Mouse (Mus musculus) embryonic facial prominence, embryonic 14.5 days (tissue): Measurements from ENCODE around the gene Tanc1. TPM values are rescaled to one million over a fixed set of nuclear protein-coding genes. Genes with fewer than 3 reads are reported as not detected.

Source experiments
- ATAC-seq: fragments of 200-750 bp; cut with Nextera tagmentation; 2 replicates; pipeline ENCODE4 v1.8.0; 2017; ENCODE audit warnings: low read depth, moderate number of reproducible peaks, moderate TSS enrichment
- DNase-seq: peaks from one replicate; pipeline ENCODE4 v3.0.0-alpha.2; 2015; ENCODE audit warnings: low spot score
- H3K27ac ChIP-seq: fragments of 300-500 bp; sonication (generic); replicated peaks from 2 replicates; pipeline ENCODE4 v1.5.1; 2014; ENCODE audit warnings: low read depth, mild to moderate bottlenecking, low read length, moderate library complexity
- H3K27me3 ChIP-seq: fragments of 300-500 bp; sonication (generic); replicated peaks from 2 replicates; pipeline ENCODE4 v1.6.1; 2014; ENCODE audit warnings: low read length; ENCODE audit not compliant: control insufficient read depth, insufficient read depth
- H3K36me3 ChIP-seq: fragments of 300-500 bp; sonication (generic); 2 replicates; pipeline ENCODE4 v1.6.1; 2014; ENCODE audit warnings: low read length, mixed read lengths; ENCODE audit not compliant: control insufficient read depth, insufficient read depth
- H3K4me1 ChIP-seq: fragments of 300-500 bp; sonication (generic); 2 replicates; pipeline ENCODE4 v1.6.1; 2014; ENCODE audit warnings: antibody characterized with exemption, low read length; ENCODE audit not compliant: control insufficient read depth, insufficient read depth
- H3K4me2 ChIP-seq: fragments of 300-500 bp; sonication (generic); 2 replicates; pipeline ENCODE4 v1.6.1; 2014; ENCODE audit warnings: low read depth, mild to moderate bottlenecking, low read length, moderate library complexity, mixed read lengths
- H3K4me3 ChIP-seq: fragments of 300-500 bp; sonication (generic); 2 replicates; pipeline ENCODE4 v1.5.1; 2014; ENCODE audit warnings: low read depth, mild to moderate bottlenecking, low read length
- H3K9ac ChIP-seq: fragments of 300-500 bp; sonication (generic); 2 replicates; pipeline ENCODE4 v1.6.1; 2014; ENCODE audit warnings: low read depth, mild to moderate bottlenecking, low read length, moderate library complexity, mixed read lengths
- H3K9me3 ChIP-seq: fragments of 300-500 bp; sonication (generic); 2 replicates; pipeline ENCODE4 v1.6.1; 2016; ENCODE audit warnings: low read length; ENCODE audit not compliant: control insufficient read depth
- WGBS: fragments of 180-500 bp; shearing (Covaris S2); extraction: QIAGEN DNeasy Blood & Tissue Kit; methylation state at CpG from one replicate; pipeline ENCODE4 v1.1.7; 2014; 5-methylcytosine and 5-hydroxymethylcytosine counted together
- polyA plus RNA-seq: library from polyadenylated mRNA; unstranded; fragments of >200 nt; fragmentation: Nextera tagmentation; extraction: Ambion mirVana; gene quantifications from 2 replicates; pipeline ENCODE4 v1.2.1, GENCODE M21; 2014

The Tanc1 gene
- polyA plus RNA-seq, 1 experiment from 2014 or later, result 24.8 TPM

GRCm38 (mm10) chr2:59733410-59733809 lies 121.6 kb downstream of the Tanc1 start:
- no peaks in the 10 kb centered on the region for H3K9me3 ChIP-seq
- no peak overlapping the region for H3K4me2 ChIP-seq
- DNase-seq (no peak), ATAC-seq (no peak)
- no peak overlapping the region for H3K4me3 ChIP-seq
- no peaks in the 10 kb centered on the region for H3K27me3 ChIP-seq
- H3K9ac ChIP-seq, result no peak overlapping the region
- H3K36me3 ChIP-seq, result peaks cover 10% of the 10 kb centered on the region; the same call in 1 of the 2 replicates
- 48% methylated on average over 5 of the region's 5 CpGs for WGBS
- H3K4me1 ChIP-seq, result peaks cover 15% of the 10 kb centered on the region
- H3K27ac ChIP-seq, result no peak overlapping the region

GRCm38 (mm10) chr2:59736401-59736898 lies 124.6 kb downstream of the Tanc1 start:
- Histone ChIP-seq H3K9me3 (no peaks in the 10 kb centered on the region), H3K4me1 (peaks cover 15% of the 10 kb centered on the region), H3K27ac (0 out of 2 replicates have a peak overlapping the region, but pooled peaks have one; percentile 33), H3K4me2 (peak overlapping the region; percentile 20; the same call in 1 of the 2 replicates), H3K9ac (no peak overlapping the region), H3K36me3 (0 out of 2 replicates have a peak, but pooled peaks cover 4% of the 10 kb centered on the region), H3K4me3 (no peak overlapping the region), H3K27me3 (no peaks in the 10 kb centered on the region)
- ATAC-seq (peak; percentile 73), DNase-seq (peak; percentile 75)
- 39% methylated on average over 10 of the region's 10 CpGs for WGBS

- Histone ChIP-seq H3K27me3 (no peaks in the 10 kb centered on the region), H3K27ac (no peak overlapping the region), H3K4me3 (no peak overlapping the region), H3K36me3 (no peaks in the 10 kb centered on the region), H3K9me3 (no peaks in the 10 kb centered on the region), H3K9ac (no peak overlapping the region), H3K4me1 (peaks cover 21% of the 10 kb centered on the region), H3K4me2 (no peak overlapping the region)
- DNase-seq, result no peak
- 87% methylated on average over 6 of the region's 6 CpGs for WGBS
- no peak for ATAC-seq
Measured at GRCm38 (mm10) chr2:59737368-59737767, 125.5 kb downstream of the Tanc1 start.

GRCm38 (mm10) chr2:59738356-59738755 lies 126.5 kb downstream of the Tanc1 start:
- no peak overlapping the region for H3K4me3 ChIP-seq
- no peaks in the 10 kb centered on the region for H3K27me3 ChIP-seq
- H3K27ac ChIP-seq, result no peak overlapping the region
- H3K4me1 ChIP-seq, result peaks cover 31% of the 10 kb centered on the region
- WGBS, result 74% methylated on average over 5 of the region's 5 CpGs
- ATAC-seq (no peak), DNase-seq (no peak)
- no peak overlapping the region for H3K9ac ChIP-seq
- H3K9me3 ChIP-seq, result no peaks in the 10 kb centered on the region
- H3K4me2 ChIP-seq, result no peak overlapping the region
- H3K36me3 ChIP-seq, result no peaks in the 10 kb centered on the region

- Histone ChIP-seq H3K9ac (no peak overlapping the region), H3K4me3 (no peak overlapping the region), H3K9me3 (no peaks in the 10 kb centered on the region), H3K4me1 (peaks cover 31% of the 10 kb centered on the region), H3K27me3 (no peaks in the 10 kb centered on the region), H3K36me3 (no peaks in the 10 kb centered on the region), H3K4me2 (no peak overlapping the region), H3K27ac (no peak overlapping the region)
- ATAC-seq (no peak), DNase-seq (no peak)
- WGBS, result 79% methylated on average over 8 of the region's 8 CpGs
Measured at GRCm38 (mm10) chr2:59739036-59739435, 127.2 kb downstream of the Tanc1 start.

- no peaks in the 10 kb centered on the region for H3K36me3 ChIP-seq
- no peak overlapping the region for H3K9ac ChIP-seq
- 45% methylated on average over 12 of the region's 12 CpGs for WGBS
- H3K27me3 ChIP-seq, result no peaks in the 10 kb centered on the region
- H3K4me1 ChIP-seq, result peaks cover 16% of the 10 kb centered on the region
- no peaks in the 10 kb centered on the region for H3K9me3 ChIP-seq
- H3K4me2 ChIP-seq, result peak overlapping the region; percentile 28; the same call in 1 of the 2 replicates
- ATAC-seq (no peak), DNase-seq (no peak)
- H3K27ac ChIP-seq, result peak overlapping the region; percentile 0
- H3K4me3 ChIP-seq, result no peak overlapping the region
Measured at GRCm38 (mm10) chr2:59742500-59743116, 130.8 kb downstream of the Tanc1 start.

GRCm38 (mm10) chr2:59745428-59745827 lies 133.6 kb downstream of the Tanc1 start:
- peaks cover 16% of the 10 kb centered on the region for H3K4me1 ChIP-seq
- 37% methylated on average over 6 of the region's 6 CpGs for WGBS
- H3K36me3 ChIP-seq, result no peaks in the 10 kb centered on the region
- no peak overlapping the region for H3K4me3 ChIP-seq
- H3K9me3 ChIP-seq, result no peaks in the 10 kb centered on the region
- H3K27ac ChIP-seq, result no peak overlapping the region
- no peak overlapping the region for H3K9ac ChIP-seq
- H3K27me3 ChIP-seq, result no peaks in the 10 kb centered on the region
- DNase-seq, result peak; percentile 78
- ATAC-seq, result no peak
- H3K4me2 ChIP-seq, result no peak overlapping the region

GRCm38 (mm10) chr2:59746070-59746469 lies 134.2 kb downstream of the Tanc1 start:
- Histone ChIP-seq H3K4me3 (no peak overlapping the region), H3K9ac (no peak overlapping the region), H3K36me3 (no peaks in the 10 kb centered on the region), H3K4me1 (peaks cover 16% of the 10 kb centered on the region), H3K4me2 (no peak overlapping the region), H3K27me3 (no peaks in the 10 kb centered on the region), H3K27ac (no peak overlapping the region), H3K9me3 (no peaks in the 10 kb centered on the region)
- ATAC-seq (no peak), DNase-seq (no peak)
- 76% methylated on average over 9 of the region's 9 CpGs for WGBS

- H3K4me3 ChIP-seq, result no peak overlapping the region
- peaks cover 6% of the 10 kb centered on the region for H3K4me1 ChIP-seq
- no peak overlapping the region for H3K4me2 ChIP-seq
- WGBS, result 93% methylated on average over 9 of the region's 9 CpGs
- H3K27me3 ChIP-seq, result no peaks in the 10 kb centered on the region
- no peaks in the 10 kb centered on the region for H3K9me3 ChIP-seq
- no peak overlapping the region for H3K27ac ChIP-seq
- H3K36me3 ChIP-seq, result no peaks in the 10 kb centered on the region
- H3K9ac ChIP-seq, result no peak overlapping the region
- DNase-seq (no peak), ATAC-seq (no peak)
Measured at GRCm38 (mm10) chr2:59747757-59748156, 135.9 kb downstream of the Tanc1 start.
